Mouse (Mus musculus): ENCODE data around the gene Lat. TPM values are rescaled to one million over a fixed set of nuclear protein-coding genes. Genes with fewer than 3 reads are reported as not detected.

The Lat gene
- total and polyA plus RNA-seq, 3 experiments, result 0.34 to 4.4 (median 1.8) TPM

GRCm38 (mm10) chr7:126363038-126363437 is 6.3 kb downstream of the Lat start:
- no peaks in the 10 kb centered on the region for H3K36me3 ChIP-seq (ENCODE audit: control insufficient read depth, insufficient read depth, low read length)
- TF ChIP-seq CTCF (IDR thresholded peaks at IDR 0.05), result no peak
- no peak for TF ChIP-seq EP300 (IDR thresholded peaks at IDR 0.05; ENCODE audit: insufficient read depth, low read depth, low read length)
- TF ChIP-seq POLR2A (IDR thresholded peaks at IDR 0.05; ENCODE audit: insufficient read depth, low read depth, low read length), result no peak
- DNase-seq, result no peak
- intact Hi-C loops (cut with DNase I), result no loop called here
- no peaks in the 10 kb centered on the region for H3K27me3 ChIP-seq (ENCODE audit: control insufficient read depth, insufficient read depth, low read length)
- WGBS, result 71% methylated on average over 6 of the region's 6 CpGs
- H3K4me1 ChIP-seq (ENCODE audit: control insufficient read depth, insufficient read depth, low read length), result no peaks in the 10 kb centered on the region
- H3K79me2 ChIP-seq (replicated peaks; ENCODE audit: control insufficient read depth, insufficient read depth, low read length), result no peaks in the 10 kb centered on the region
- H3K27ac ChIP-seq, result no peak overlapping the region
- no peak overlapping the region for H3K9ac ChIP-seq (ENCODE audit: low read depth, low read length)
- no peak overlapping the region for H3K4me3 ChIP-seq

GRCm38 (mm10) chr7:126359049-126359448 is 10.3 kb downstream of the Lat start:
- Histone ChIP-seq H3K4me1 (ENCODE audit: control insufficient read depth, insufficient read depth, low read length) (no peaks in the 10 kb centered on the region), H3K27ac (no peak overlapping the region), H3K79me2 (replicated peaks; ENCODE audit: control insufficient read depth, insufficient read depth, low read length) (no peaks in the 10 kb centered on the region), H3K36me3 (ENCODE audit: control insufficient read depth, insufficient read depth, low read length) (no peaks in the 10 kb centered on the region), H3K4me3 (no peak overlapping the region), H3K9ac (ENCODE audit: low read depth, low read length) (no peak overlapping the region), H3K27me3 (ENCODE audit: control insufficient read depth, insufficient read depth, low read length) (no peaks in the 10 kb centered on the region)
- intact Hi-C loops (cut with DNase I), result no loop called here
- WGBS, result 60% methylated on average over 13 of the region's 13 CpGs
- no peak for DNase-seq
- TF ChIP-seq POLR2A (IDR thresholded peaks at IDR 0.05; ENCODE audit: insufficient read depth, low read depth, low read length) (no peak), EP300 (IDR thresholded peaks at IDR 0.05; ENCODE audit: insufficient read depth, low read depth, low read length) (no peak), CTCF (IDR thresholded peaks at IDR 0.05) (no peak)

- intact Hi-C loops (cut with DNase I), result no loop called here
- Histone ChIP-seq H3K27ac (no peak overlapping the region), H3K27me3 (ENCODE audit: control insufficient read depth, insufficient read depth, low read length) (no peaks in the 10 kb centered on the region), H3K4me1 (ENCODE audit: control insufficient read depth, insufficient read depth, low read length) (no peaks in the 10 kb centered on the region), H3K36me3 (ENCODE audit: control insufficient read depth, insufficient read depth, low read length) (no peaks in the 10 kb centered on the region), H3K79me2 (replicated peaks; ENCODE audit: control insufficient read depth, insufficient read depth, low read length) (no peaks in the 10 kb centered on the region), H3K4me3 (no peak overlapping the region), H3K9ac (ENCODE audit: low read depth, low read length) (no peak overlapping the region)
- TF ChIP-seq POLR2A (IDR thresholded peaks at IDR 0.05; ENCODE audit: insufficient read depth, low read depth, low read length) (no peak), EP300 (IDR thresholded peaks at IDR 0.05; ENCODE audit: insufficient read depth, low read depth, low read length) (no peak), CTCF (IDR thresholded peaks at IDR 0.05) (no peak)
- WGBS, result 89% methylated on average over 9 of the region's 9 CpGs
- no peak for DNase-seq
Measured at GRCm38 (mm10) chr7:126358413-126358812, 11.0 kb downstream of the Lat start.

- no peak for TF ChIP-seq POLR2A (IDR thresholded peaks at IDR 0.05; ENCODE audit: insufficient read depth, low read depth, low read length)
- TF ChIP-seq EP300 (IDR thresholded peaks at IDR 0.05; ENCODE audit: insufficient read depth, low read depth, low read length), result no peak
- TF ChIP-seq CTCF (IDR thresholded peaks at IDR 0.05), result no peak
- Histone ChIP-seq H3K27ac (no peak overlapping the region), H3K27me3 (ENCODE audit: control insufficient read depth, insufficient read depth, low read length) (no peaks in the 10 kb centered on the region), H3K4me1 (ENCODE audit: control insufficient read depth, insufficient read depth, low read length) (no peaks in the 10 kb centered on the region), H3K4me3 (no peak overlapping the region), H3K9ac (ENCODE audit: low read depth, low read length) (no peak overlapping the region), H3K36me3 (ENCODE audit: control insufficient read depth, insufficient read depth, low read length) (no peaks in the 10 kb centered on the region), H3K79me2 (replicated peaks; ENCODE audit: control insufficient read depth, insufficient read depth, low read length) (no peaks in the 10 kb centered on the region)
- 85% methylated on average over 6 of the region's 6 CpGs for WGBS
- DNase-seq, result no peak
- intact Hi-C loops (cut with DNase I), result no loop called here
Measured at GRCm38 (mm10) chr7:126357838-126358237, 11.5 kb downstream of the Lat start.

- TF ChIP-seq CTCF (IDR thresholded peaks at IDR 0.05), result no peak
- Histone ChIP-seq H3K4me3 (no peak overlapping the region), H3K79me2 (replicated peaks; ENCODE audit: control insufficient read depth, insufficient read depth, low read length) (no peaks in the 10 kb centered on the region), H3K27me3 (ENCODE audit: control insufficient read depth, insufficient read depth, low read length) (no peaks in the 10 kb centered on the region), H3K4me1 (ENCODE audit: control insufficient read depth, insufficient read depth, low read length) (no peaks in the 10 kb centered on the region), H3K36me3 (ENCODE audit: control insufficient read depth, insufficient read depth, low read length) (no peaks in the 10 kb centered on the region), H3K9ac (ENCODE audit: low read depth, low read length) (no peak overlapping the region), H3K27ac (no peak overlapping the region)
- DNase-seq, result no peak
- WGBS, result 43% methylated on average over 7 of the region's 7 CpGs
- intact Hi-C loops (cut with DNase I), result no loop called here
Measured at GRCm38 (mm10) chr7:126356793-126357591, 12.4 kb downstream of the Lat start.

- WGBS, result 45% methylated on average over 5 of the region's 5 CpGs
- H3K27me3 ChIP-seq (ENCODE audit: control insufficient read depth, insufficient read depth, low read length), result no peaks in the 10 kb centered on the region
- H3K79me2 ChIP-seq (replicated peaks; ENCODE audit: control insufficient read depth, insufficient read depth, low read length), result no peaks in the 10 kb centered on the region
- no peaks in the 10 kb centered on the region for H3K4me1 ChIP-seq (ENCODE audit: control insufficient read depth, insufficient read depth, low read length)
- TF ChIP-seq POLR2A (IDR thresholded peaks at IDR 0.05; ENCODE audit: insufficient read depth, low read depth, low read length) (no peak), EP300 (IDR thresholded peaks at IDR 0.05; ENCODE audit: insufficient read depth, low read depth, low read length) (no peak), CTCF (IDR thresholded peaks at IDR 0.05) (no peak)
- H3K9ac ChIP-seq (ENCODE audit: low read depth, low read length), result no peak overlapping the region
- no peak for DNase-seq
- H3K4me3 ChIP-seq, result no peak overlapping the region
- H3K27ac ChIP-seq, result no peak overlapping the region
- intact Hi-C loops (cut with DNase I), result no loop called here
- no peaks in the 10 kb centered on the region for H3K36me3 ChIP-seq (ENCODE audit: control insufficient read depth, insufficient read depth, low read length)
Measured at GRCm38 (mm10) chr7:126355847-126356597, 13.3 kb downstream of the Lat start.
